Mouse (Mus musculus): ENCODE data around the gene Tmem273.

GRCm38 (mm10) chr14:32748519-32748918 lies 37.2 kb upstream of the Tmem273 start:
- TF ChIP-seq CTCF (IDR thresholded peaks at IDR 0.05; ENCODE audit: insufficient read depth, low read length) (no peak), POLR2A (IDR thresholded peaks at IDR 0.05; ENCODE audit: borderline replicate concordance, extremely low read depth, low read depth, low read length) (no peak)
